Mouse (Mus musculus) neural tube, embryonic 13.5 days (tissue): ENCODE data around the gene Nrxn1. TPM values are rescaled to one million over a fixed set of nuclear protein-coding genes. Genes with fewer than 3 reads are reported as not detected.

Experiments used
- ATAC-seq: fragments of 200-750 bp; cut with Nextera tagmentation; 2 replicates; pipeline ENCODE4 v1.8.0; 2017; ENCODE audit warnings: low read depth, mild to moderate bottlenecking, moderate TSS enrichment, moderate library complexity
- H3K27ac ChIP-seq: fragments of 300-500 bp; sonication (generic); replicated peaks from 2 replicates; pipeline ENCODE4 v1.5.1; 2015; ENCODE audit warnings: moderate library complexity, mild to moderate bottlenecking, inconsistent platforms
- H3K27me3 ChIP-seq: fragments of 300-500 bp; sonication (generic); 2 replicates; pipeline ENCODE4 v1.6.1; 2015; ENCODE audit warnings: mild to moderate bottlenecking, inconsistent platforms
- H3K36me3 ChIP-seq: fragments of 300-500 bp; sonication (generic); 2 replicates; pipeline ENCODE4 v1.6.1; 2015; ENCODE audit warnings: mild to moderate bottlenecking, inconsistent platforms
- H3K4me1 ChIP-seq: fragments of 300-500 bp; sonication (generic); replicated peaks from 2 replicates; pipeline ENCODE4 v1.6.1; 2015; ENCODE audit warnings: inconsistent platforms
- H3K4me2 ChIP-seq: fragments of 300-500 bp; sonication (generic); 2 replicates; pipeline ENCODE4 v1.6.1; 2015; ENCODE audit warnings: inconsistent platforms, mild to moderate bottlenecking, moderate library complexity
- H3K4me3 ChIP-seq: fragments of 300-500 bp; sonication (generic); 2 replicates; pipeline ENCODE4 v1.5.1; 2015; ENCODE audit warnings: mild to moderate bottlenecking, inconsistent platforms
- H3K9ac ChIP-seq: fragments of 300-500 bp; sonication (generic); 2 replicates; pipeline ENCODE4 v1.6.1; 2015; ENCODE audit warnings: moderate library complexity, mild to moderate bottlenecking, inconsistent platforms
- H3K9me3 ChIP-seq: fragments of 300-500 bp; sonication (generic); 2 replicates; pipeline ENCODE4 v1.6.1; 2016; ENCODE audit warnings: inconsistent platforms
- WGBS: fragments of 180-500 bp; shearing (Covaris S2); methylation state at CpG from one replicate; pipeline ENCODE4 v1.1.7; 2015; 5-methylcytosine and 5-hydroxymethylcytosine counted together
- polyA plus RNA-seq: library from polyadenylated mRNA; unstranded; fragments of >200 nt; fragmentation: Nextera tagmentation; extraction: Ambion mirVana; gene quantifications from 2 replicates; pipeline ENCODE4 v1.2.1, GENCODE M21; 2015

Nrxn1 gene
- polyA plus RNA-seq, 1 experiment from 2014 or later, result 175 TPM

DNA sequence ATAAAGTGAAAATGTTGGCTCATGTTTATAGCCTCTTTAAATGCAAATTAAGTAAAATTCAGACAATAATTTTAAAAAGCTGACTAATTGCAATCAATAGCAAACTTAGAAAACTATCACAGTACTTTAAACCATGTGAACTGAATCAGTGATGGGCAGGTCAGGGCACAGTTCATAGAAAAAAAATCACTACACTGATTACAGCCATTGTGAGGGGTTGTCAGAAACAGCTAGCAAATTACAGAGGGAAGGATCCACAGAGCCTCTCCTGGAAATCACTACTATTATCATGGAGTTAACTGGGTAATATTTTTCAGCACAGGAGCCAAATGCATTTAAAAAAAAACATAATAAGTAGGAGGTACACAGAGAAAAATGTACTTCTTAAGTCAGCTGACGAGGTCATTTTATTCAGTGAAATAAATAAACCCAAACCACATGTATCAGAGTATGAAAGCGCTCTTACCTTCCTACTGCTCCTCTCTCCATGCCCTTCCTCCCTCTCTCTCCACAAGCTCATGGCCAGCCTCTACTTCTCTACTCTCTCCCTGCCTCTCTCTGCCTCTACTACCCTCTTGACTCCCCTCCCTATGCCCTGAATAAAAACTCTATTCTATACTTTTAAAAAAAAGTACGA is 304.3 kb downstream of the Nrxn1 start:
- Histone ChIP-seq H3K27ac (no peak overlapping the region), H3K4me3 (no peak overlapping the region), H3K4me1 (no peaks in the 10 kb centered on the region), H3K9me3 (no peaks in the 10 kb centered on the region), H3K36me3 (no peaks in the 10 kb centered on the region), H3K27me3 (no peaks in the 10 kb centered on the region), H3K9ac (no peak overlapping the region), H3K4me2 (no peak overlapping the region)
- 81% methylated on average over 3 of the region's 3 CpGs for WGBS
- ATAC-seq, result no peak

DNA sequence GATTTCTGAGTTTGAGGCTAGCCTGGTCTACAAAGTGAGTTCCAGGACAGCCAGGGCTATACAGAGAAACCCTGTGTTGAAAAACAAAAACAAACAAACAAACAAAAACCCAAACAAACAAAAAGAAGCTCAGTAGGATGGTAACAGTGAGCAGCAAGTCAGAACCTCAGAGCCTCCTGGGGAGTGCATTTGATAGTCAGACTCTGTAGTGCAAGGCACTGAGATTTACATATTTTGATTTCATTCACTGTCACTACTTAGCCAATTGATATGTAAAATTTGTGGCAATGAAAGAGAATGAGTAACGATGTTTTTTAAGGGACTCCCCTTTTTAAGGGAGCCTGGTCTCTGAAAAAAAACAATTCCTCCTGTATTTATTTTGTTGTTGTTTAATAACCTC is 304.8 kb downstream of the Nrxn1 start:
- Histone ChIP-seq H3K4me2 (no peak overlapping the region), H3K36me3 (no peaks in the 10 kb centered on the region), H3K4me3 (no peak overlapping the region), H3K9me3 (no peaks in the 10 kb centered on the region), H3K27ac (no peak overlapping the region), H3K27me3 (no peaks in the 10 kb centered on the region), H3K4me1 (no peaks in the 10 kb centered on the region), H3K9ac (no peak overlapping the region)
- 57% methylated on average over 1 of the region's 1 CpGs for WGBS
- ATAC-seq, result no peak

DNA sequence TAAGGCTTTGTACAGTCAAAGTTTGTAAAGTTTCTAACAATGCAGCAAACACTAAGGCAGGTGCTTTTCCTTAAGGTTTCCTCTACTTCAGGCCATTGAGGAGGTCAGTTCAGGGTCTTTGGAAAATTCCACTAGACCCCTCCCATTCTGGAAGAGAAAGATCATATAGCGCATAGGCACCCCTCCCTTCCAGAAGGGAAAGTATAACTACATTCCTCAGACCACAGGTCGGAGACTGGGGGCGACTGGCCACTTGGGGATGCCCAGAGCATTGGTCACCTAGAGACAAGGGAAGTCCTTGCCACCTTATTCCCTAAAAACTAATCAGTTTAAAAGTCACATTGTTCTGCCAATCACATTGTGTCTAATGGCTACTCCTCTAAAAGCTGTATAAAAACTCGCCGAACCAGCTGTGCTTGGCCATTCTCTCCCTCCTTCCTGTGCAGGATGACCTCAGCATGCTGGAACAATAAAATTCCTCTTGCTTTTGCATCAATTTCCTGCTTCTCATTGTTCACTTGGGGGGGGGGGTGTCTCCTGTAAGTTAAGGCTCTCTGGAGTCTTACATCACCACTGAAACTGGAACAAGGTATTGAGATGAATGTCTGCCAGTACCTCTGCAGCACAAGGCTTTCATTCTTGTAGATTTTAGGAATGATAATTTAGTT is 305.6 kb downstream of the Nrxn1 start:
- 79% methylated on average over 5 of the region's 5 CpGs for WGBS
- H3K9ac ChIP-seq, result no peak overlapping the region
- H3K4me3 ChIP-seq, result no peak overlapping the region
- H3K4me2 ChIP-seq, result no peak overlapping the region
- H3K27me3 ChIP-seq, result no peaks in the 10 kb centered on the region
- ATAC-seq, result no peak
- H3K36me3 ChIP-seq, result no peaks in the 10 kb centered on the region
- no peaks in the 10 kb centered on the region for H3K4me1 ChIP-seq
- no peak overlapping the region for H3K27ac ChIP-seq
- H3K9me3 ChIP-seq, result no peaks in the 10 kb centered on the region

DNA sequence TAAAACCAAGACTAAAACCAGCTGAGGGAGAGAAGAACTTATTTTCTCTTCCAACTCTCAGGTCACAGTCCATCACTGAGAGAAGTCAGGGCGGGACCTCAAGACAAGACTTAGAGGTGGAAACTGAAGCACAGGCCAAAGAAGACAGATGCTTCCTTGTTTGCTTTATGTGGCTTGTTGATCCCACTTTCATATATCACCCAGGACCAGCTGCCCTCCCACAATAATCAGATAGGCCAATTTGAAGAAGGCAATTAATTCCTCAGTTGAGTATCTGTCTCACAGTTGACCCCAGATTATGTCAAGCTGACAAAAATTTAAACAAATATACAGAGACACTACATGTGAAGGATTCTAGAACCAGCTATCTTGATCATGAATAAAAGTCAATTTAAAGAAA is 312.4 kb downstream of the Nrxn1 start:
- no peak for ATAC-seq
- H3K27ac ChIP-seq, result no peak overlapping the region
- H3K4me1 ChIP-seq, result no peaks in the 10 kb centered on the region
- H3K4me2 ChIP-seq, result no peak overlapping the region
- no peak overlapping the region for H3K4me3 ChIP-seq
- H3K9ac ChIP-seq, result no peak overlapping the region
- H3K27me3 ChIP-seq, result no peaks in the 10 kb centered on the region
- no peaks in the 10 kb centered on the region for H3K36me3 ChIP-seq
- WGBS, result 64% methylated on average over 1 of the region's 1 CpGs
- no peaks in the 10 kb centered on the region for H3K9me3 ChIP-seq

DNA sequence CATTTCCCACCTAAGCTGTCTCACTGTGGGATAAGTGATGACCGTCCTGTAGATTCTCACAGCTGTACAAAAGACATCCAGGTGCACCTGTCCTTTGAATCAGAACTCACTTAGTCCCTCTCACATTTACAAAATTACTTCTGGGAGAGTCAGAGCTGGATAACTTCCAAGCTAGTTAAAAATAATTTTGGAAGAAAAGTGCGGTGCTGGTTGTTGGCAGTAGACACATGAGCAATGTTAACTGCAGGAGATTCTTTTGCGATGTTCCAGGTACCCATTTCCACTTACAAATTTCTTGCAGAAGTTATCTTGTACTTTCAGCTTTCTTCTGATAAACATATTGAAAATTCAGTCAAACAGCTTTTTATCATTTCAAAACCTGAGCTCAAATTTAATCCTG is 317.5 kb downstream of the Nrxn1 start:
- no peak overlapping the region for H3K4me2 ChIP-seq
- WGBS, result 89% methylated on average over 3 of the region's 3 CpGs
- no peak for ATAC-seq
- H3K9ac ChIP-seq, result no peak overlapping the region
- no peaks in the 10 kb centered on the region for H3K4me1 ChIP-seq
- H3K36me3 ChIP-seq, result no peaks in the 10 kb centered on the region
- H3K4me3 ChIP-seq, result no peak overlapping the region
- no peaks in the 10 kb centered on the region for H3K9me3 ChIP-seq
- H3K27me3 ChIP-seq, result no peaks in the 10 kb centered on the region
- H3K27ac ChIP-seq, result no peak overlapping the region

DNA sequence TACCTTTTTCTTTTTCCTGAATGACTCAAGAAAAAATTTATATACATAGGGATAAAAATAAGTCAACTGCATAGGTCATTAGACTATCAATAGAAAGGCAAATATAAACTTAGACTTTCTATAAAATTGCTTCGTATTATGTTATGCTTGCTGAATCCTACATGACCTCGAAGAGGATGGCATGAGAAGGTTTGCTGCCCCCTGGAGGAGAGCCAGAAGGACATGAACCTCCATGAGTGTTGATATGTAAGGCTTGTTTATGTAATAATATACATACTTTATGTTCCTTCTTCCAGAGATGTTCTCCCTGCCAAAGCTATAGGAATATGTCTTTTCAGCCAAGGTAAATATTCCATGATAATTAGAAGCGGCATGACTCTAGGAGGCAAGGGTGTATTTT is 319.6 kb downstream of the Nrxn1 start:
- no peak overlapping the region for H3K27ac ChIP-seq
- H3K4me1 ChIP-seq, result peaks cover 2% of the 10 kb centered on the region; the same call in 1 of the 2 replicates
- WGBS, result 81% methylated on average over 3 of the region's 3 CpGs
- no peak overlapping the region for H3K4me2 ChIP-seq
- ATAC-seq, result no peak
- H3K36me3 ChIP-seq, result no peaks in the 10 kb centered on the region
- H3K9me3 ChIP-seq, result no peaks in the 10 kb centered on the region
- no peaks in the 10 kb centered on the region for H3K27me3 ChIP-seq
- H3K9ac ChIP-seq, result no peak overlapping the region
- no peak overlapping the region for H3K4me3 ChIP-seq

DNA sequence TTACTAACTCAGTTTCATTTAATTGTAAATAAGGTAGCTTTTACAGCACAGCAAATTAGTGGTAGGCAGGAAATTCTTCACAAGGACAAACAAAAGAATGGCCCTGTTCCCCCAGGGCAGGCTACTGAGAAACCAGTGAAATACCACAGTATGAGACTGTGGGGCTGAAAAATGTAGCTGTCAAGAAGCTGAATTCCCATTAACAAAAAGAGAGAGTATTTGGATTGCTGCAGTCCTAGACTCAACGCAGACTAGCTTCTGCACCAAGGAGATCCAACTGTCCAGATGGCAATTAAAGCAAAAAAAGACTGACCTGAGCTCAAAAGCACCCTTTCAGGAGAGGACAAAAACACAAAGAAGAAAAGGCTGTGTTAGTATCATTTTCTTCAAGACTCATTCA is 324.7 kb downstream of the Nrxn1 start:
- no peaks in the 10 kb centered on the region for H3K36me3 ChIP-seq
- WGBS, result 0% methylated on average over 1 of the region's 1 CpGs
- H3K4me3 ChIP-seq, result no peak overlapping the region
- H3K4me2 ChIP-seq, result no peak overlapping the region
- H3K4me1 ChIP-seq, result peaks cover 9% of the 10 kb centered on the region; the same call in 1 of the 2 replicates
- peak; percentile 67; the same call in 1 of the 2 replicates for ATAC-seq
- no peak overlapping the region for H3K27ac ChIP-seq
- no peaks in the 10 kb centered on the region for H3K9me3 ChIP-seq
- no peaks in the 10 kb centered on the region for H3K27me3 ChIP-seq
- H3K9ac ChIP-seq, result no peak overlapping the region

DNA sequence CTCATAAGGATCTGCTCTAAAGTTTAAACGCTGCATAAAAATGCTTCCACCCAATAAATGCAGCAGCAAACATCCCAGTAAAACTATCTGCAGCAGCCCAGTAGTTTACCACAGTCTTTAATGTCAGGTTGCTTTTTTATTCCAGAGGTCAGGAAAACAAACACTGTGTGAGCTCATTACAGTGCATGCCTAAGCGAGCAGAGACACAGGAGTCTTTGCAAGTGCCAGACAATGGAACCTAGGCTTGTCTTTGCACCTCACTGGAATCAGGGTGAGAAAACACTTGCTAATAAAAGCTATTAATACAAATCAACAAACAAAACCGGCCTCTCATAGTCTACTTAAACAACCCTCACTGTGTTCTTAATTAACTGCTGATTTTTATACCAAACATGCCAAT is 365.7 kb downstream of the Nrxn1 start:
- peaks cover 8% of the 10 kb centered on the region; the same call in 1 of the 2 replicates for H3K4me1 ChIP-seq
- no peak overlapping the region for H3K9ac ChIP-seq
- H3K27me3 ChIP-seq, result no peaks in the 10 kb centered on the region
- H3K36me3 ChIP-seq, result no peaks in the 10 kb centered on the region
- ATAC-seq, result no peak
- H3K4me3 ChIP-seq, result no peak overlapping the region
- no peaks in the 10 kb centered on the region for H3K9me3 ChIP-seq
- H3K27ac ChIP-seq, result no peak overlapping the region
- WGBS, result 39% methylated on average over 3 of the region's 3 CpGs
- no peak overlapping the region for H3K4me2 ChIP-seq

DNA sequence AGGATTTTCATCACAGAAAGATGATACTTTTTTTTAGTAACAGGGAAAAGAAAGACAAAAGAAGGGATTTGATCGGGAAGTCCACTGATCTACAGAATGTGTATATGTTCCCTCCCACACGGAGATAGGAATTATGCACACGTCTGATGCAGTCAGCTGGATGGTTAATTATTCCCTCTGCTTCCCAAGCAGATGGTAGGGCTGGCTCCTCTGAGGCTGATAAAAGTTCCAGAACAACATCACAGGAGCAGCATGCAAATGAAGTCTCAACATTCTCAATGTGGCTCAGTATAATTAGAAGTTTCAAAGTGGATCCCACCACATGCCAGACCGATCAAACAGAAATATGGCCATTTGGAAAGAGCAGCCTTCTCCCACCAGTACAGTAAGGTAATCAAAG is 388.1 kb downstream of the Nrxn1 start:
- Histone ChIP-seq H3K9ac (no peak overlapping the region), H3K27ac (no peak overlapping the region)

DNA sequence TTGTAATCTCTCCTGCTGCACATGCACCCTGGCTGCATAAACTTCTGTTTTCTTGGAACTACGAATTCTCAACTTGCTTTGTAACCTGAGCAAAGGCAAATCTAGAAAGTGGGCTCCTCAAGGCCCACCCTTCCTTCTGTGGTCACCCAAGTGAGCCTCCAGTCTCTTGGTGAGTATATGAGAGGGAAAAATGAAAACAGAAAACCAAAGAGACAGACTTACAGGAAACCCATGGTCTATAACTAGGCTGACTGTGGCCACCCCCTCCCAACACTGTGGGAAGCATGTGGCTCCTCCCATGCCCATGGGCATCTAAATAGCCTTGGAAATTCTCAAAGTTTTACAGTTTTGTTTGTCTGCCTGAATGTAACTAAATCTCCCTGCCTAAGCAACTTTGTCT is 390.2 kb downstream of the Nrxn1 start:
- no peak overlapping the region for H3K4me2 ChIP-seq
- no peaks in the 10 kb centered on the region for H3K9me3 ChIP-seq
- peaks cover 7% of the 10 kb centered on the region; the same call in 1 of the 2 replicates for H3K4me1 ChIP-seq
- ATAC-seq, result no peak
- 93% methylated on average over 1 of the region's 1 CpGs for WGBS
- no peaks in the 10 kb centered on the region for H3K27me3 ChIP-seq
- H3K27ac ChIP-seq, result no peak overlapping the region
- H3K36me3 ChIP-seq, result no peaks in the 10 kb centered on the region
- no peak overlapping the region for H3K4me3 ChIP-seq
- H3K9ac ChIP-seq, result no peak overlapping the region

More for the DNA sequence above, 388.1 kb downstream of the Nrxn1 start:
- no peak overlapping the region for H3K4me2 ChIP-seq
- H3K36me3 ChIP-seq, result no peaks in the 10 kb centered on the region
- H3K4me1 ChIP-seq, result peaks cover 7% of the 10 kb centered on the region; the same call in 1 of the 2 replicates
- 50% methylated on average over 4 of the region's 4 CpGs for WGBS
- ATAC-seq, result peak; percentile 87
- no peaks in the 10 kb centered on the region for H3K27me3 ChIP-seq
- H3K9me3 ChIP-seq, result no peaks in the 10 kb centered on the region
- no peak overlapping the region for H3K4me3 ChIP-seq

DNA sequence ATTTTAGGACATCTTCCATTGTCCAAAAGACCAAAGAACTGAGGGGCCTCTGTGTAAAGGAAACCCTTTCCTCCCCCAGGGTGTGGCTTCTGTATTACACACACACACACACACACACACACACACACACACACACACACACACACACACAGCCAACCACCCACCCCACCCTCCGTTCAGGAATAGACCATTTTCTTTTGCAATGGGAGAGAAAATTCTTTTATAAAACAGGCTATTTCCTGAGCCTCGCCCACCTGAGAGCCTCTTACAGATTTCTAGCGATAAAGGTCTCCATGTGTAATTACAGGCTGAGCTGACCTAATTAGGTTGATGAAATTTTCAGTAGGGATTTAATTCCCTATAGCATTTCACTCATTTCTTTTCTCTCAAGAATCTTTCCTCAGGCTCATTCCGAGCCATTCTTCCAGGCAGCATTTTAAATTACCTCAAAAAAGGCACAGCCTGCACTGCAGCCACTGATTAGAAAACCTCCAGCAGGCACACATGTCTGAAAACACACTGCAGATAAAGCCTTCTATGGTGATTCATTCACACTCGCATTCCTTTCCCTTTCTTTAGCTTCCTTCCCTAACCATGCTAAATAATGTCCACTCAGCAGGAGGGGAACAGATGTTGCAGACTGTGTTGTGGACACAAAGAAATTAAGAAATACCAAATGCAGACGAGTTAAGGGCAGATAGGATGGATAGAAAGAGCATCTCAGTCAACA is 396.6 kb downstream of the Nrxn1 start:
- peak; percentile 64 for ATAC-seq

DNA sequence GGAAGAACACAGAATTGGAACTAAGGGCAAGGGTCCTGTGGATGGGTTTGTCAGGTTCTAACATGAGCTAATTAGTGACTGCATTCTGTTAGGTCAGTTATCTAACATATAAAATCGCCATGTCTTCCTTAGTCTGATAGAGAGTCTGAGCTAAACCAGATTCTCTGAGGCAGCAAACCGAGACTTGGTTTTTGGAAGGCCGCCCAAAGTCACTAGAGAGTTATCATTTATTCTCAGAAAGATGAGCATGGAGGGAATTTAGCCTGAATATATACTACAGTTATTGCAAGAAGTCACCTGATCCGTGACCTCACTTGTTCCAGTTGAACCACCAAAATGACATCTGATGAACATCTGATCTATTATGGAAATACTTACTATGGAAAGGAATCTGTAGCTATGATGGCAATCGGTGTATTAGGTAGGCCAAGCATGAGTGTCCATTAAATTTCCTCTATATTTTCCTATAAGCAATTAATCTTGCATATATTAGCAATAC is 397.7 kb downstream of the Nrxn1 start:
- Histone ChIP-seq H3K36me3 (no peaks in the 10 kb centered on the region), H3K4me1 (peaks cover 21% of the 10 kb centered on the region), H3K9ac (no peak overlapping the region), H3K27ac (no peak overlapping the region), H3K4me3 (no peak overlapping the region), H3K9me3 (no peaks in the 10 kb centered on the region), H3K27me3 (no peaks in the 10 kb centered on the region), H3K4me2 (no peak overlapping the region)
- ATAC-seq, result no peak
- 79% methylated on average over 5 of the region's 5 CpGs for WGBS

More for the DNA sequence above, 396.6 kb downstream of the Nrxn1 start:
- peak overlapping the region; percentile 82 for H3K27ac ChIP-seq
- H3K9me3 ChIP-seq, result no peaks in the 10 kb centered on the region
- H3K36me3 ChIP-seq, result no peaks in the 10 kb centered on the region
- H3K9ac ChIP-seq, result peak overlapping the region; percentile 34; the same call in 1 of the 2 replicates
- peaks cover 21% of the 10 kb centered on the region for H3K4me1 ChIP-seq
- H3K27me3 ChIP-seq, result no peaks in the 10 kb centered on the region
- H3K4me2 ChIP-seq, result peak overlapping the region; percentile 9
- WGBS, result 10% methylated on average over 6 of the region's 6 CpGs
- no peak overlapping the region for H3K4me3 ChIP-seq
